Mouse (Mus musculus): Measurements from ENCODE around the gene Boll.

Gene Boll

DNA sequence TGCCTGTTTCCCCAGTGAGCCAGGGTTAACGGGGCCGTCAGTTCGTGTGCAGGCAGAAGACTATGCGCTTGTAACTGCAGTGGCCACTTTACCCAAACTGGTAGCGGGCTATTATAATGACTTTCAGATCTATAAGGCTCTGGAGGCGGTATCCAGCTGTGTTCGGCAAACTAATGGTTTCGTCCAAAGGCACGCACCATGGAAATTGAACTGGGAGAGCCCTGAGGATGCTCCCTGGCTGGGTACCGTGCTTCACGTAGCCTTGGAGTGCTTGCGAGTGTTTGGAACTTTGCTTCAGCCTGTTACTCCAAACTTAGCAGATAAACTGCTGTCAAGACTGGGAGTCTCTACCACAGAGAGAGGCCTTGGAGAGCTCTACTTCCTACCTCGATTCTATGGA, 124.8 kb downstream of the Boll start:
- peak; percentile 5 for DNase-seq (ENCODE audit: low spot score)

DNA sequence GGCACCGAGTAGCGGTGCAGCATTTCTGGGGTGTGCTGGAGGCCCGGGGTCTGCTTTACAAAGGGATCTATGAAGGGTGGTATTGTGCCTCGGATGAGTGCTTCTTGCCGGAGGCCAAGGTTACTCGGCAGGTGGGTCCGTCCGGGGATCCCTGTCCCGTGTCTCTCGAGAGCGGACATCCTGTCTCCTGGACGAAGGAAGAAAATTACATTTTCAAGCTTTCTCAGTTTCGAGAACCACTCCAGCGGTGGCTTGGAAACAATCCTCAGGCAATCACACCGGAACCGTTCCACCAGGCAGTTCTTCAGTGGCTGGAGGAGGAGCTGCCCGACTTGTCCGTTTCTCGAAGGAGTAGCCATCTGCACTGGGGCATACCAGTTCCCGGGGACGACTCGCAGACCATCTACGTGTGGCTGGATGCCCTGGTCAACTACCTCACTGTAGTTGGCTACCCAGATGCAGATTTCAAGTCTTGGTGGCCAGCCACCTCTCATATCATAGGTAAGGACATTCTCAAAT, 125.6 kb downstream of the Boll start:
- peak; percentile 42 for DNase-seq (ENCODE audit: low spot score)

GRCm38 (mm10) chr1:55236890-55237642, 126.2 kb downstream of the Boll start, which contains the start of gene Mars2:
TSS of gene Mars2 (plus strand) at chr1:55237177.
- peak; percentile 96 for DNase-seq (ENCODE audit: low spot score)

DNA sequence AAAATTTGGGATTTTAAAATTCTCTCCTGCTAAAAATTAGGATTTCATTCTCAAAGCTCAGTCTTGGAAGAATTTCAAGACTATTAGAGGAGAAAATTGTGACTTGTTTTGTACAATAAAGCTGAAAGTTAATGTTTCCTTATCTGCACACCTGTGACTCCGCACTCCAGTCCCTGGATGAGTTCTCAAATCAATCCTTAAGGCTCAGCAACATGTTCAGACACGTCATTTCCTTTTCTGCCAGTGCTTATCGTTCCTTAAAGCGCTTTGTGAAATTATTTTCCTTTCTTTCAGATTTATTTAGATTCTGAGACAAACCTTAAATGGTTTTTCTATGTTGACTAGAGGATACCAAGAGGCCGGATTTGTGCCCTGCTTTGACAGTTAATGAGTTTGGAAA, 126.8 kb downstream of the Boll start:
- DNase-seq (ENCODE audit: low spot score), result no peak

- no peak for DNase-seq (ENCODE audit: low spot score)
Observed at GRCm38 (mm10) chr1:55234910-55235520, 128.3 kb downstream of the Boll start.

DNA sequence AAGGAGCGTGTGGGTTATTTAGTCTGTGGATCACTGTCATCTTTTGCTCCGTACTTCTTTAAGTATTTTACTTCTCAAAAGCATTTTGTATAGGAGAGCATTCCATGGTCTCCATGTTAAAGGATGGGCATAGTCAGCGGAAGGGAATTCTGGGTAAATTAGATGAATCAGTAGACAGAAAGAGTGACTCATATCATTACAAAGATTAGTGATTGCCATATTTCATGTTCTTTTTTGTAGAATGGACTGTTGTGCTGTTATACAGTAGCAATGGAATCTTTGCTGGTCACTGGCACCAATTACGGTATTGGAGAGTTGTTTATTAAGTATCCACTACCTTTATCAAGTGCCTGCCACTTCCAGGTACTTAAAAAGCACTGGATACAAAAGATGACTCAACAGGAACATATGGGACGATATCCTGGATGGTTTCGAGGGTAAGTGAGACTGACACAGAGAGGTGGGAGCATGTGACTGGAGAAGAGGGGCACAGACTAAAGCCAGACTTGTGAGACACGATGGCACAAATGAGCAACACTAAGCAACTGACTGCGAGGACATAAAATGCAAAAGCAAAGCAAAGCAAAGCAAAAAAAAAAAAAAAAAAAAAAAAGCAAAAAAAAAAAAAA, 134.9 kb downstream of the Boll start:
- DNase-seq (ENCODE audit: low spot score), result no peak

DNA sequence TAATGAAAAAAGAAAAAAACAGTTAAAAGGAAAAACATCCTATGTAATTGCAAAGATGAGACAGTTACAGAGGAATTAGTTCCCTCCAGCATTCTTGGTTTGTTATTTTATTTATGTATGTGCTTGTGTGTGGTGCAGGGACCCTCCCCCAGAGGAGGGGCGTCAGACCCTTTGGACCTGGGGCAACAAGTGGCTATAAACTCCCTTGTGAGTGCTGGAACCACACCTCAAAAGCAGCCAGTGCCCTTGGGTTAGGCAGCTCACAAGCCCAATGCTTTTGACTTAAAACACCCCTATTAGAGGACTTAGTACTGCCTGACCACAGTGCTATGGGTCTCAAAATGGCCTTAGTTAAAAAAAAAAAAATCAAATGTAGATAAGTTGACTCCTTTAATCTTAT, 135.9 kb downstream of the Boll start:
- no peak for DNase-seq (ENCODE audit: low spot score)

DNA sequence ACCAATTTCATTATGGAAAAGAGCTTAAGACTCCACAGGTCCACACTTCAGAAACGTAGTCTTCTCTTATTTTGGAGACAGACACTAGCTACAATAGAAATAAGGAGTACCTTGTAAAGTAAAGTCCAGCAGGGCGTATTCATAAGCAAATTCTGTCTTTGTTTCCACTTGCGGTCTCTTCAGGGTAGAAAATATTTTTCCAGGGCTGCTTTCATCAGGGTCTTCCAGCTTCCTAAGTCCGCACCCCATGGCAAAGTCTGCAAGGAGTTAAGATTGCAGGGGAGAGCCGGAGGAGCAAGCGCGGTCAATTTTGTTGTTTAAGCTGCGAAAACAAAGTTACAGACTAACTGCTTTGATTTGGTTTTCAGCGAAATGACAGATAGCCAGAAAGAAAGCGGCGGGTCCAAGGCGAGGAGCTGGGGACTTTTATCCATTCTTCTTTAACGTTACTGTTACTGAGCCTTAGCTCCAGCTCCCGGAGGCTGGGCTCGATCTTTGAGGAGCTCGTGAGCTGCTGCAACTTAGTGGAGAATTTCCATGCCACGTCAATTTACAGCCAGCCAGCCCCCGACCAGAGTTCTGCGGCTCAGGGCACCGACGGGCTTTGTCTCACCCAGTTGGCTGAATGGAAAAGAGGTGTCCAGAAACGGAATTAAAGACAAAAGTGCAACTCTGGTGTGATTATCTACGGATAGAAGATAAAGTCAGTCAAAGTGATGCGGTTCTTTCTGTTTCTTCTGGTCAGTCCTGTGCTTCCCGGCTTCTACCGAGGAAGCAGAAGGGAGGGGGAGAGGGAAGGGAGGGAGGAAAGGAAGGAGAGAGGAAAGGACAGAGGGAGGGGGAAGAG, 137.0 kb downstream of the Boll start, which contains the start of gene Rftn2:
TSS of gene Rftn2 (minus strand) at position 772 of the 847 bp plus-strand sequence.
- peak; percentile 72 for DNase-seq (ENCODE audit: low spot score)

DNA sequence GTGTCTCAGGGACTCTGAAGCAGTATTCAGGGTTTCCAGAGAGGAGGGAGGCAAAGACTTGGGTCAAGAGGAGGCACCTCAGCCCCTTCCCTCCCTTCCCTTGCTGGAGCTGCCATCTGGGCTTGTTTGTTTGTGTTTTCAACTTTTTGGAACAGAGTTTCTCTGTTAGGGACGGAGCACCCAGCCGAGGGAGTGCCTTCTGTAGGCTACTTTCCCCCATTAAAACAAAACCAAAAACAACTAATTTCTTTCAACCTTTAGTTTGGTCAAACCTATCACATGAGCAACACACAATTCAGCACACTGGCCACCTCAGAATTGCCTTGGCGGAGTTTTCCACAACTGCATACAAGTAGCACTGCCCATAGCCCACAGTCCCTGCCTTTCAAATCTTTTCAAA, 137.9 kb downstream of the Boll start:
- DNase-seq (ENCODE audit: low spot score), result peak; percentile 57

DNA sequence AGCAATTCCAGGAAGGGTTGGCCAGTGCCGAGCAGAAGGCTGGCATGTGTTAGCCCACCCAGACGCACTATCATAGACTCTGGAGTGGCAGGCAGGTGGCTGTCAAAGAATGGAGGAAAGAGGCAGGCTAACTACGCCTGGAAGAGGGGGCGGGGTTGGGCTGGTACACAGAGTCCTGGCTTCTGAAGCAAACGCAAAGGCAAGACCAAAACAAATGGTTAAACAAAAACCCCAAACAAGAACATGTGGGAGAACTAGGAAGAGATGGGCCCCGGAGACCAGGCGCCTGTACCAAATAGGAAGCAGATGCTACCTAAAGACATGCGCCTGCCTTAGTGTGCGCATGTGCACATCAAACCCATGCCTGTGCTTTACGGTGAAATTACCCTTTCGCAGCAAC, 139.2 kb downstream of the Boll start:
- DNase-seq (ENCODE audit: low spot score), result peak; percentile 43

DNA sequence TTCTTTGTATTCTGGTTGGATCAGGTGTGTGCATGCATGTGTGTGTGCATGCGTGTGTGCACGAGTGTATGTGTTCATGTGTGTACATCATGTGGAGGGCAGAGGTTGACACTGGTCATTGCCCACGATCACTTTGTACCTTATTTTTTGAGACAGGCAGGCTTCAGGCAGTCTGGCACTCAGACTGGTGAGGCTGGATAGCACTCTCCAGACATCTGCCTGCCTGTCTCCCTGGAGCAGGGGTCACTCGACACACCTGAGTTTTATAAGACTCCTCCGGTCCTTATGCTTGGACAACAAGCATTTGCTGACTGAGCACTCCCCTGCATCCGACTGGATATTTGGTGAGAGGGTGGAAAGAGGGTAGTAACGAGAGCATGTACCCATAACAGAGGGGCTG, 140.2 kb downstream of the Boll start:
- no peak for DNase-seq (ENCODE audit: low spot score)

DNA sequence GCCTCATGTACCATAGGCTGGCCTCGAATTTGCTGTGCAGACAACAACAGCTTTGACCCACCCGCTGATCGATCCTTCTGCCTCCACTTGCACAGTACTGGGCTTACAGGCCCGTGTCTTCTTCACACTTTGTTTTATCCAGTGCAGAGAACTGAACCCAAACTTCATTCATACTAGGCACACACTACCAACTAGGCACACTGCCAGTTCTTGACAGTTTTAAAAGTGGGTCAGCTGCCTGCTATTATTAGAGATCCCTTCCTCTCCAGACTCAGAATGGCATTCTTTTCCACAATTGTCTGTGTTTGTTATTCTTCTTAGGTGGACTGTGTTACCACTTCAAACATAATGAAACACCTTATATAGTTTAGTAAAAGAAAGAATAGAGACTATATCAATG, 141.9 kb downstream of the Boll start:
- DNase-seq (ENCODE audit: low spot score), result no peak

- no peak for DNase-seq (ENCODE audit: low spot score)
Observed at GRCm38 (mm10) chr1:55217191-55217590, 146.1 kb downstream of the Boll start.

GRCm38 (mm10) chr1:55215185-55215813, 148.0 kb downstream of the Boll start:
- no peak for DNase-seq (ENCODE audit: low spot score)

- no peak for DNase-seq (ENCODE audit: low spot score)
Observed at GRCm38 (mm10) chr1:55213936-55214335, 149.3 kb downstream of the Boll start.

GRCm38 (mm10) chr1:55213475-55213874, 149.8 kb downstream of the Boll start:
- DNase-seq (ENCODE audit: low spot score), result no peak

GRCm38 (mm10) chr1:55212771-55213170, 150.5 kb downstream of the Boll start:
- no peak for DNase-seq (ENCODE audit: low spot score)

DNA sequence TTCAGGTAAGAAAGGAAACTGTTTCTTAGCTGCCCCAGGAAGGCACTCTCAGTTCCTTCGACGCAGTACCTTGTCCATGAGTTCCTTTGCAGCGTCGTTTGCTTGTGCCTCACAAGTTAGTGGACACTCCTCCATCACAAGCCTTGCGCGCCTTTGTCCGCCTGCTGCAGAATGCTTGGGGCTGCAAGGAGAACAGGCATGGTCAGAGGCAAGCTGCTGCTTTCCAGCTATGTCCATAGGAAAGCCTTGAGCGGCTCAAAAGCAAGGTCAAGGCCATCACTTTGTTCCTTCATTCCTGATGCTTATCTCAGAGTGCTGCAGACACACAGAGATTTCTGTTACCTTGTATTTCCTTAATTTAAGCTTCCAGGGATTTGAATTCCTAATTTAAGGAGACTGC, 152.2 kb downstream of the Boll start:
- DNase-seq (ENCODE audit: low spot score), result no peak

DNA sequence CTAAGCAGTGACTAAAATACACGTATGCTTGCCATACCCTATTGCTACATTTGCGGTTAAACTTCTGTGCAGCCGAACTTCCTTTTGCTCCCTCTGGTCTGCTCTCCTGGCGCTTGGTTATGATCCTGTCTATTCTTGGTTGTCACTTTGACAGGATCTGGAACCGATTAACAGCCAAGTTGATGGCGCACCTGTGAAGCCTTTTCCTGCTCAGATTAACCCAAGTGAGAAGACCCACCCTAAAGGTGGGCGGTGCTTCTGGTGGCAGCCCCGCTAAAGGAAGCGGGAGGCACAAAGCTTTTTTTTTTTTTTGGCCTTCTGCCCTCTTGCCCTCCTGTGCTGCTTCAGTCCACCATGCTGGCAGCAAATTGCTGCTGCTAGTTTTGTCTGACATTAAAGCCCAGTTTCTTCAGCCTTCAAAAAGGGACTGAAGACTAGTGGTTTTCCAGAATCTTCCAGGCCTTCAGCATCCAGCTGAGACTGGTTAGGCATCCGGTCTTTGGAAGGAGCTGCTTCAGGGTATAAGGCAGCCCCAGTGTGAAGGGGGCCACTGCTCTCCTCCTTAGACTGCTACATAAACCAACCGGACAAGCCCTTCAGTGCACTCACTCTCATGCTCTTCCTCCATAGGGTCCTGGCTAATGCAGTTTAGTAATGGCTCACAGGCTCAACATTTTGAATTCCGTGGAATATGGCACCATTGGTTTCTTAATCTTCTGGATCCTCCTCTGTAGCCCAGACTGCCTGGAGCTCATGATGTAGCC, 152.9 kb downstream of the Boll start:
- DNase-seq (ENCODE audit: low spot score), result peak; percentile 69

GRCm38 (mm10) chr1:55208500-55209140, 154.6 kb downstream of the Boll start:
- no peak for DNase-seq (ENCODE audit: low spot score)
